Mouse (Mus musculus): ENCODE data around the gene Parp4. TPM values are rescaled to one million over a fixed set of nuclear protein-coding genes. Genes with fewer than 3 reads are reported as not detected.

Gene Parp4
- polyA plus RNA-seq, 1 experiment from 2014 or later = 5.1 TPM

GRCm38 (mm10) chr14:56626202-56626601, 50.8 kb downstream of the Parp4 start:
- Histone ChIP-seq H3K4me3 (ENCODE audit: low read depth, low read length) (no peak overlapping the region), H3K9ac (ENCODE audit: low read depth, low read length) (no peak overlapping the region), H3K27ac (replicated peaks; ENCODE audit: low read depth, low read length) (no peak overlapping the region), H3K4me2 (ENCODE audit: low read depth, low read length) (no peak overlapping the region), H3K9me3 (ENCODE audit: control insufficient read depth, low read length) (no peaks in the 10 kb centered on the region), H3K4me1 (ENCODE audit: control insufficient read depth, insufficient read depth, low read length) (no peaks in the 10 kb centered on the region), H3K27me3 (replicated peaks; ENCODE audit: control insufficient read depth, insufficient read depth, low read length) (no peaks in the 10 kb centered on the region), H3K36me3 (ENCODE audit: control insufficient read depth, insufficient read depth, low read length) (no peaks in the 10 kb centered on the region)
- 83% methylated on average over 4 of the region's 4 CpGs for WGBS
- no peak for ATAC-seq (ENCODE audit: low read depth)
- no peak for DNase-seq (ENCODE audit: low spot score)

GRCm38 (mm10) chr14:56628336-56628735, 52.9 kb downstream of the Parp4 start:
- Histone ChIP-seq H3K4me3 (ENCODE audit: low read depth, low read length) (no peak overlapping the region), H3K4me2 (ENCODE audit: low read depth, low read length) (no peak overlapping the region), H3K27me3 (replicated peaks; ENCODE audit: control insufficient read depth, insufficient read depth, low read length) (no peaks in the 10 kb centered on the region), H3K9me3 (ENCODE audit: control insufficient read depth, low read length) (no peaks in the 10 kb centered on the region), H3K36me3 (ENCODE audit: control insufficient read depth, insufficient read depth, low read length) (no peaks in the 10 kb centered on the region), H3K9ac (ENCODE audit: low read depth, low read length) (no peak overlapping the region), H3K4me1 (ENCODE audit: control insufficient read depth, insufficient read depth, low read length) (no peaks in the 10 kb centered on the region), H3K27ac (replicated peaks; ENCODE audit: low read depth, low read length) (no peak overlapping the region)
- ATAC-seq (ENCODE audit: low read depth) (no peak), DNase-seq (ENCODE audit: low spot score) (no peak)
- 88% methylated on average over 3 of the region's 3 CpGs for WGBS

- 94% methylated on average over 2 of the region's 2 CpGs for WGBS
- Histone ChIP-seq H3K27ac (replicated peaks; ENCODE audit: low read depth, low read length) (no peak overlapping the region), H3K9ac (ENCODE audit: low read depth, low read length) (no peak overlapping the region), H3K4me1 (ENCODE audit: control insufficient read depth, insufficient read depth, low read length) (no peaks in the 10 kb centered on the region), H3K4me3 (ENCODE audit: low read depth, low read length) (no peak overlapping the region), H3K36me3 (ENCODE audit: control insufficient read depth, insufficient read depth, low read length) (no peaks in the 10 kb centered on the region), H3K4me2 (ENCODE audit: low read depth, low read length) (no peak overlapping the region), H3K9me3 (ENCODE audit: control insufficient read depth, low read length) (no peaks in the 10 kb centered on the region), H3K27me3 (replicated peaks; ENCODE audit: control insufficient read depth, insufficient read depth, low read length) (no peaks in the 10 kb centered on the region)
- DNase-seq (ENCODE audit: low spot score) = no peak
- no peak for ATAC-seq (ENCODE audit: low read depth)
Measured at GRCm38 (mm10) chr14:56631109-56631508, 55.7 kb downstream of the Parp4 start.

GRCm38 (mm10) chr14:56647206-56647605, 71.8 kb downstream of the Parp4 start:
- Histone ChIP-seq H3K9me3 (ENCODE audit: control insufficient read depth, low read length) (peaks cover under 1% of the 10 kb centered on the region; the same call in 1 of the 2 replicates), H3K4me3 (ENCODE audit: low read depth, low read length) (no peak overlapping the region), H3K36me3 (ENCODE audit: control insufficient read depth, insufficient read depth, low read length) (no peaks in the 10 kb centered on the region), H3K27me3 (replicated peaks; ENCODE audit: control insufficient read depth, insufficient read depth, low read length) (no peaks in the 10 kb centered on the region), H3K27ac (replicated peaks; ENCODE audit: low read depth, low read length) (no peak overlapping the region), H3K4me2 (ENCODE audit: low read depth, low read length) (no peak overlapping the region), H3K9ac (ENCODE audit: low read depth, low read length) (no peak overlapping the region), H3K4me1 (ENCODE audit: control insufficient read depth, insufficient read depth, low read length) (no peaks in the 10 kb centered on the region)
- 52% methylated on average over 7 of the region's 7 CpGs for WGBS
- DNase-seq (ENCODE audit: low spot score) (no peak), ATAC-seq (ENCODE audit: low read depth) (no peak)

GRCm38 (mm10) chr14:56649448-56649847, 74.0 kb downstream of the Parp4 start:
- no peak overlapping the region for H3K9ac ChIP-seq (ENCODE audit: low read depth, low read length)
- no peak overlapping the region for H3K27ac ChIP-seq (replicated peaks; ENCODE audit: low read depth, low read length)
- no peaks in the 10 kb centered on the region for H3K27me3 ChIP-seq (replicated peaks; ENCODE audit: control insufficient read depth, insufficient read depth, low read length)
- H3K9me3 ChIP-seq (ENCODE audit: control insufficient read depth, low read length) = peaks cover 14% of the 10 kb centered on the region
- no peak overlapping the region for H3K4me2 ChIP-seq (ENCODE audit: low read depth, low read length)
- DNase-seq (ENCODE audit: low spot score) (no peak), ATAC-seq (ENCODE audit: low read depth) (no peak)
- H3K4me1 ChIP-seq (ENCODE audit: control insufficient read depth, insufficient read depth, low read length) = no peaks in the 10 kb centered on the region
- H3K4me3 ChIP-seq (ENCODE audit: low read depth, low read length) = no peak overlapping the region
- H3K36me3 ChIP-seq (ENCODE audit: control insufficient read depth, insufficient read depth, low read length) = no peaks in the 10 kb centered on the region

- DNase-seq (ENCODE audit: low spot score) (no peak), ATAC-seq (ENCODE audit: low read depth) (no peak)
- Histone ChIP-seq H3K4me3 (ENCODE audit: low read depth, low read length) (no peak overlapping the region), H3K27me3 (replicated peaks; ENCODE audit: control insufficient read depth, insufficient read depth, low read length) (no peaks in the 10 kb centered on the region), H3K9me3 (ENCODE audit: control insufficient read depth, low read length) (no peaks in the 10 kb centered on the region), H3K9ac (ENCODE audit: low read depth, low read length) (no peak overlapping the region), H3K4me1 (ENCODE audit: control insufficient read depth, insufficient read depth, low read length) (peaks cover 15% of the 10 kb centered on the region), H3K27ac (replicated peaks; ENCODE audit: low read depth, low read length) (no peak overlapping the region), H3K36me3 (ENCODE audit: control insufficient read depth, insufficient read depth, low read length) (no peaks in the 10 kb centered on the region), H3K4me2 (ENCODE audit: low read depth, low read length) (no peak overlapping the region)
- 71% methylated on average over 5 of the region's 5 CpGs for WGBS
Measured at GRCm38 (mm10) chr14:56665651-56666050, 90.2 kb downstream of the Parp4 start.

- ATAC-seq (ENCODE audit: low read depth) = no peak
- H3K36me3 ChIP-seq (ENCODE audit: control insufficient read depth, insufficient read depth, low read length) = peaks cover 3% of the 10 kb centered on the region; the same call in 1 of the 2 replicates
- H3K27me3 ChIP-seq (replicated peaks; ENCODE audit: control insufficient read depth, insufficient read depth, low read length) = no peaks in the 10 kb centered on the region
- no peak overlapping the region for H3K9ac ChIP-seq (ENCODE audit: low read depth, low read length)
- WGBS = 83% methylated on average over 3 of the region's 3 CpGs
- H3K4me3 ChIP-seq (ENCODE audit: low read depth, low read length) = no peak overlapping the region
- no peaks in the 10 kb centered on the region for H3K9me3 ChIP-seq (ENCODE audit: control insufficient read depth, low read length)
- no peak for DNase-seq (ENCODE audit: low spot score)
- no peak overlapping the region for H3K4me2 ChIP-seq (ENCODE audit: low read depth, low read length)
- H3K27ac ChIP-seq (replicated peaks; ENCODE audit: low read depth, low read length) = no peak overlapping the region
- peaks cover 15% of the 10 kb centered on the region for H3K4me1 ChIP-seq (ENCODE audit: control insufficient read depth, insufficient read depth, low read length)
Measured at GRCm38 (mm10) chr14:56666909-56667308, 91.5 kb downstream of the Parp4 start.

GRCm38 (mm10) chr14:56667969-56668802, 92.8 kb downstream of the Parp4 start, which contains the start of gene Mphosph8:
Mphosph8 (plus strand) TSS chr14:56668248.
- H3K36me3 ChIP-seq (ENCODE audit: control insufficient read depth, insufficient read depth, low read length) = peaks cover 14% of the 10 kb centered on the region
- peak; percentile 100 for ATAC-seq (ENCODE audit: low read depth)
- H3K4me3 ChIP-seq (ENCODE audit: low read depth, low read length) = peak within 1 kb of the TSS; percentile 93
- no peaks in the 10 kb centered on the region for H3K27me3 ChIP-seq (replicated peaks; ENCODE audit: control insufficient read depth, insufficient read depth, low read length)
- H3K4me1 ChIP-seq (ENCODE audit: control insufficient read depth, insufficient read depth, low read length) = peaks cover 15% of the 10 kb centered on the region
- H3K9ac ChIP-seq (ENCODE audit: low read depth, low read length) = peak within 1 kb of the TSS; percentile 91
- peak within 1 kb of the TSS; percentile 81 for H3K4me2 ChIP-seq (ENCODE audit: low read depth, low read length)
- under 1% methylated on average over 65 of the region's 70 CpGs for WGBS
- peak within 1 kb of the TSS; percentile 92 for H3K27ac ChIP-seq (replicated peaks; ENCODE audit: low read depth, low read length)
- H3K9me3 ChIP-seq (ENCODE audit: control insufficient read depth, low read length) = no peaks in the 10 kb centered on the region
- peak; percentile 99 for DNase-seq (ENCODE audit: low spot score)

Data from embryonic facial prominence, embryonic 14.5 days (tissue).